Mouse (Mus musculus) cerebellum, adult 9-11 months (tissue): ENCODE measurements around the gene Hexim2.

Source experiments
- DNase-seq: peaks from one replicate; pipeline ENCODE4 v3.0.0; 2022

Hexim2 gene

GRCm38 (mm10) chr11:103142441-103143182 lies 10.4 kb downstream of the Hexim2 start:
- DNase-seq, result peak; percentile 94

GRCm38 (mm10) chr11:103144309-103145285 lies 12.4 kb downstream of the Hexim2 start:
- DNase-seq, result peak; percentile 52

- no peak for DNase-seq
Observed at GRCm38 (mm10) chr11:103146386-103146785, 14.2 kb downstream of the Hexim2 start.

GRCm38 (mm10) chr11:103147766-103148165 lies 15.5 kb downstream of the Hexim2 start:
- DNase-seq, result no peak

GRCm38 (mm10) chr11:103149771-103150170 lies 17.5 kb downstream of the Hexim2 start:
- no peak for DNase-seq

GRCm38 (mm10) chr11:103158621-103159478 lies 26.6 kb downstream of the Hexim2 start:
- peak; percentile 95 for DNase-seq

GRCm38 (mm10) chr11:103160738-103161137 lies 28.5 kb downstream of the Hexim2 start:
- peak; percentile 21 for DNase-seq

GRCm38 (mm10) chr11:103161449-103161848 lies 29.2 kb downstream of the Hexim2 start:
- DNase-seq, result no peak

GRCm38 (mm10) chr11:103162132-103162531 lies 29.9 kb downstream of the Hexim2 start:
- no peak for DNase-seq

- DNase-seq, result no peak
Observed at GRCm38 (mm10) chr11:103164391-103164790, 32.2 kb downstream of the Hexim2 start.

- peak; percentile 82 for DNase-seq
Observed at GRCm38 (mm10) chr11:103168690-103169390, 36.6 kb downstream of the Hexim2 start.

GRCm38 (mm10) chr11:103169664-103170063 lies 37.4 kb downstream of the Hexim2 start:
- no peak for DNase-seq

GRCm38 (mm10) chr11:103170111-103170493 lies 37.9 kb downstream of the Hexim2 start:
- DNase-seq, result no peak

GRCm38 (mm10) chr11:103170494-103171285 lies 38.5 kb downstream of the Hexim2 start, which contains the start of gene Fmnl1:
Fmnl1 (plus strand) TSS chr11:103171107.
- no peak for DNase-seq

- no peak for DNase-seq
Observed at GRCm38 (mm10) chr11:103171286-103171620, 39.0 kb downstream of the Hexim2 start.

GRCm38 (mm10) chr11:103171703-103172391 lies 39.6 kb downstream of the Hexim2 start:
- DNase-seq, result peak; percentile 30

GRCm38 (mm10) chr11:103172392-103173040 lies 40.3 kb downstream of the Hexim2 start:
- peak; percentile 44 for DNase-seq

GRCm38 (mm10) chr11:103173041-103173770 lies 41.0 kb downstream of the Hexim2 start:
- peak; percentile 21 for DNase-seq

- peak; percentile 28 for DNase-seq
Observed at GRCm38 (mm10) chr11:103173771-103174344, 41.6 kb downstream of the Hexim2 start.
